Mouse (Mus musculus) liver, embryonic 16.5 days (tissue): ENCODE results near the gene Gm21905. TPM values are rescaled to one million over a fixed set of nuclear protein-coding genes. Genes with fewer than 3 reads are reported as not detected.

ENCODE experiments used
- ATAC-seq: fragments of 200-750 bp; cut with Nextera tagmentation; 2 replicates; pipeline ENCODE4 v1.8.0; 2017; ENCODE audit warnings: low read depth, mild to moderate bottlenecking, moderate number of reproducible peaks, moderate library complexity
- H3K27ac ChIP-seq: fragments of 300-500 bp; sonication (generic); 2 replicates; pipeline ENCODE4 v1.5.1; 2014; ENCODE audit warnings: mild to moderate bottlenecking, low read length
- H3K27me3 ChIP-seq: fragments of 300-500 bp; sonication (generic); 2 replicates; pipeline ENCODE4 v1.6.1; 2014; ENCODE audit warnings: low read depth, low read length, mixed read lengths; ENCODE audit not compliant: control insufficient read depth, insufficient read depth
- H3K36me3 ChIP-seq: fragments of 300-500 bp; sonication (generic); 2 replicates; pipeline ENCODE4 v1.6.1; 2014; ENCODE audit warnings: mild to moderate bottlenecking; ENCODE audit not compliant: control insufficient read depth, insufficient read depth
- H3K4me1 ChIP-seq: fragments of 300-500 bp; sonication (generic); 2 replicates; pipeline ENCODE4 v1.6.1; 2014; ENCODE audit warnings: low read depth, low read length, mixed read lengths; ENCODE audit not compliant: control insufficient read depth
- H3K4me2 ChIP-seq: fragments of 300-500 bp; sonication (generic); 2 replicates; pipeline ENCODE4 v1.6.1; 2014; ENCODE audit warnings: low read depth, low read length, mixed read lengths
- H3K4me3 ChIP-seq: fragments of 300-500 bp; sonication (generic); 2 replicates; pipeline ENCODE4 v1.5.1; 2014; ENCODE audit warnings: low read depth, mild to moderate bottlenecking, low read length
- H3K9ac ChIP-seq: fragments of 300-500 bp; sonication (generic); 2 replicates; pipeline ENCODE4 v1.6.1; 2014; ENCODE audit warnings: low read depth, low read length
- H3K9me3 ChIP-seq: fragments of 300-500 bp; sonication (generic); replicated peaks from 2 replicates; pipeline ENCODE4 v1.6.1; 2016; ENCODE audit warnings: low read length; ENCODE audit not compliant: control insufficient read depth
- WGBS: fragments of 180-500 bp; shearing (Covaris S2); extraction: QIAGEN DNeasy Blood & Tissue Kit; methylation state at CpG from one replicate; pipeline ENCODE4 v1.1.7; 2014; ENCODE audit not compliant: insufficient replicate concordance; 5-methylcytosine and 5-hydroxymethylcytosine counted together
- polyA plus RNA-seq: library from polyadenylated mRNA; unstranded; fragments of >200 nt; fragmentation: Nextera tagmentation; extraction: Ambion mirVana; gene quantifications from 2 replicates; pipeline ENCODE4 v1.2.1, GENCODE M21; 2015

Gm21905 gene
- polyA plus RNA-seq, 1 experiment from 2014 or later, result not detected

- Histone ChIP-seq H3K4me3 (no peak overlapping the region), H3K27me3 (no peaks in the 10 kb centered on the region), H3K4me2 (no peak overlapping the region), H3K27ac (no peak overlapping the region), H3K4me1 (no peaks in the 10 kb centered on the region), H3K36me3 (no peaks in the 10 kb centered on the region), H3K9ac (no peak overlapping the region), H3K9me3 (no peaks in the 10 kb centered on the region)
- ATAC-seq, result no peak
- 60% methylated on average over 1 of the region's 1 CpGs for WGBS
Measured at GRCm38 (mm10) chr5:67944074-67944785, 2.0 kb downstream of the Gm21905 start.

GRCm38 (mm10) chr5:67943199-67943598 is 3.0 kb downstream of the Gm21905 start:
- H3K9me3 ChIP-seq, result no peaks in the 10 kb centered on the region
- 8% methylated on average over 2 of the region's 2 CpGs for WGBS
- ATAC-seq, result no peak
- no peaks in the 10 kb centered on the region for H3K4me1 ChIP-seq
- H3K36me3 ChIP-seq, result no peaks in the 10 kb centered on the region
- H3K27ac ChIP-seq, result no peak overlapping the region
- no peak overlapping the region for H3K4me2 ChIP-seq
- no peaks in the 10 kb centered on the region for H3K27me3 ChIP-seq
- no peak overlapping the region for H3K4me3 ChIP-seq
- H3K9ac ChIP-seq, result no peak overlapping the region

- no peak for ATAC-seq
- Histone ChIP-seq H3K4me1 (no peaks in the 10 kb centered on the region), H3K27ac (no peak within 1 kb of the TSS), H3K36me3 (no peaks in the 10 kb centered on the region), H3K27me3 (no peaks in the 10 kb centered on the region), H3K9me3 (no peaks in the 10 kb centered on the region), H3K4me2 (no peak within 1 kb of the TSS), H3K9ac (no peak within 1 kb of the TSS), H3K4me3 (no peak within 1 kb of the TSS)
- WGBS, result 64% methylated on average over 2 of the region's 2 CpGs
Measured at GRCm38 (mm10) chr5:67941369-67941768, 4.9 kb downstream of the Gm21905 start, which contains the start of gene Gm5108. Gm5108 (plus strand) TSS chr5:67941669.

GRCm38 (mm10) chr5:67931623-67932022 is 14.6 kb downstream of the Gm21905 start:
- peak; percentile 64 for ATAC-seq
- Histone ChIP-seq H3K27me3 (no peaks in the 10 kb centered on the region), H3K4me2 (no peak overlapping the region), H3K4me1 (no peaks in the 10 kb centered on the region; the same call in 1 of the 2 replicates), H3K9me3 (no peaks in the 10 kb centered on the region), H3K9ac (no peak overlapping the region), H3K4me3 (no peak overlapping the region), H3K36me3 (no peaks in the 10 kb centered on the region), H3K27ac (no peak overlapping the region)
- WGBS, result 2% methylated on average over 2 of the region's 2 CpGs

- no peak overlapping the region for H3K4me3 ChIP-seq
- no peaks in the 10 kb centered on the region for H3K27me3 ChIP-seq
- no peaks in the 10 kb centered on the region for H3K36me3 ChIP-seq
- H3K4me2 ChIP-seq, result no peak overlapping the region
- no peak for ATAC-seq
- no peaks in the 10 kb centered on the region; the same call in 1 of the 2 replicates for H3K4me1 ChIP-seq
- no peaks in the 10 kb centered on the region for H3K9me3 ChIP-seq
- no peak overlapping the region for H3K27ac ChIP-seq
- WGBS, result 15% methylated on average over 4 of the region's 4 CpGs
- no peak overlapping the region for H3K9ac ChIP-seq
Measured at GRCm38 (mm10) chr5:67930584-67930983, 15.6 kb downstream of the Gm21905 start.

- H3K4me1 ChIP-seq, result no peaks in the 10 kb centered on the region
- no peak for ATAC-seq
- H3K4me3 ChIP-seq, result no peak overlapping the region
- no peak overlapping the region for H3K4me2 ChIP-seq
- H3K27me3 ChIP-seq, result peaks cover 4% of the 10 kb centered on the region
- 45% methylated on average over 2 of the region's 2 CpGs for WGBS
- H3K27ac ChIP-seq, result no peak overlapping the region
- no peak overlapping the region for H3K9ac ChIP-seq
- H3K9me3 ChIP-seq, result no peaks in the 10 kb centered on the region
- no peaks in the 10 kb centered on the region for H3K36me3 ChIP-seq
Measured at GRCm38 (mm10) chr5:67904555-67904954, 41.7 kb downstream of the Gm21905 start.

GRCm38 (mm10) chr5:67898921-67899320 is 47.3 kb downstream of the Gm21905 start:
- Histone ChIP-seq H3K27ac (no peak overlapping the region), H3K4me3 (no peak overlapping the region), H3K36me3 (no peaks in the 10 kb centered on the region), H3K4me2 (no peak overlapping the region), H3K27me3 (peaks cover 13% of the 10 kb centered on the region), H3K9me3 (no peaks in the 10 kb centered on the region), H3K4me1 (no peaks in the 10 kb centered on the region), H3K9ac (no peak overlapping the region)
- WGBS, result 61% methylated on average over 1 of the region's 1 CpGs
- no peak for ATAC-seq

- Histone ChIP-seq H3K4me1 (peaks cover 2% of the 10 kb centered on the region; the same call in 1 of the 2 replicates), H3K36me3 (no peaks in the 10 kb centered on the region), H3K4me3 (no peak overlapping the region), H3K9me3 (no peaks in the 10 kb centered on the region), H3K27me3 (no peaks in the 10 kb centered on the region), H3K9ac (no peak overlapping the region), H3K4me2 (no peak overlapping the region), H3K27ac (no peak overlapping the region)
- 79% methylated on average over 9 of the region's 9 CpGs for WGBS
- no peak for ATAC-seq
Measured at GRCm38 (mm10) chr5:67884422-67885210, 61.6 kb downstream of the Gm21905 start.
